Mouse (Mus musculus) left cerebral cortex, postnatal 36 days (tissue): ENCODE data around the gene Exoc3l2. TPM values are rescaled to one million over a fixed set of nuclear protein-coding genes. Genes with fewer than 3 reads are reported as not detected.
"Not testable (repeated sequence)": the region's sequence is repeated elsewhere in the genome, so short reads cannot be mapped to it uniquely, and the experiment has no call there.

Experiments
- DNase-seq, 2 experiments: peaks; one replicate each; pipeline ENCODE4 v3.0.0; 2021 to 2022; ENCODE audit warnings: low spot score in 2 of 2, mixed read lengths in 1 of 2
- intact Hi-C: fragments of 180-260 bp; cut with DNase I; formaldehyde crosslinking; loops from one replicate; pipeline ENCODE4 v1.15.1; 2025
- total RNA-seq, 2 experiments: library from RNA; stranded (reverse); gene quantifications; 2 replicates each; pipeline ENCODE4 v1.2.3; 2021

Exoc3l2 gene
- total RNA-seq, 2 experiments from 2014 or later: 0.23 to 0.52 TPM

GRCm38 (mm10) chr7:19508924-19509568, 45.9 kb downstream of the Exoc3l2 start:
- intact Hi-C loops: loop anchor here (5.0 kb wide), 2 partner anchors 52 to 53 kb away; partner anchors contain the start of genes Mark4 and Ppp1r37
- no peak for DNase-seq

GRCm38 (mm10) chr7:19509786-19510185, 46.7 kb downstream of the Exoc3l2 start:
- intact Hi-C loops: loop anchor here (5.0 kb wide), 2 partner anchors 52 to 53 kb away; partner anchors contain the start of genes Mark4 and Ppp1r37
- DNase-seq: no peak

GRCm38 (mm10) chr7:19511934-19512333, 48.8 kb downstream of the Exoc3l2 start:
- intact Hi-C loops, DNase-seq: not testable (repeated sequence)

GRCm38 (mm10) chr7:19512353-19512752, 49.2 kb downstream of the Exoc3l2 start:
- intact Hi-C loops: no loop called here

GRCm38 (mm10) chr7:19517652-19518365, 54.7 kb downstream of the Exoc3l2 start, which contains the start of gene Nkpd1:
TSS of gene Nkpd1 (plus strand) at chr7:19517838.
- no peak for DNase-seq
- intact Hi-C loops: no loop called here

More at GRCm38 (mm10) chr7:19512353-19512752, 49.2 kb downstream of the Exoc3l2 start:
- DNase-seq: no peak

GRCm38 (mm10) chr7:19520032-19520431, 56.9 kb downstream of the Exoc3l2 start:
- intact Hi-C loops: loop anchor here (5.0 kb wide), 1 partner anchor 42 kb away; the partner anchor contains the start of gene Ppp1r37
- no peak for DNase-seq

- intact Hi-C loops: loop anchor here (5.0 kb wide), 1 partner anchor 39 kb away; the partner anchor contains the start of gene Ppp1r37
- DNase-seq: peak in 1 of 2 experiments; percentile 32
Measured at GRCm38 (mm10) chr7:19523017-19523756, 60.1 kb downstream of the Exoc3l2 start.

- intact Hi-C loops: loop anchor here (5.0 kb wide), 1 partner anchor 38 kb away; the partner anchor contains the start of gene Ppp1r37
- peak; percentile 60 to 62 for DNase-seq
Measured at GRCm38 (mm10) chr7:19523757-19524419, 60.8 kb downstream of the Exoc3l2 start.

GRCm38 (mm10) chr7:19524420-19525104, 61.4 kb downstream of the Exoc3l2 start:
- intact Hi-C loops: loop anchor here (5.0 kb wide), 1 partner anchor 38 kb away; the partner anchor contains the start of gene Ppp1r37
- DNase-seq: no peak

GRCm38 (mm10) chr7:19525105-19525481, 62.0 kb downstream of the Exoc3l2 start:
- intact Hi-C loops: no loop called here
- no peak for DNase-seq

GRCm38 (mm10) chr7:19531077-19531476, 67.9 kb downstream of the Exoc3l2 start:
- intact Hi-C loops: no loop called here
- DNase-seq: no peak

- intact Hi-C loops: no loop called here
- no peak for DNase-seq
Measured at GRCm38 (mm10) chr7:19532240-19532639, 69.1 kb downstream of the Exoc3l2 start.

GRCm38 (mm10) chr7:19534676-19535075, 71.5 kb downstream of the Exoc3l2 start:
- intact Hi-C loops: no loop called here
- no peak for DNase-seq

- intact Hi-C loops: no loop called here
- no peak for DNase-seq
Measured at GRCm38 (mm10) chr7:19540771-19541566, 77.8 kb downstream of the Exoc3l2 start.

GRCm38 (mm10) chr7:19541681-19542154, 78.6 kb downstream of the Exoc3l2 start:
- DNase-seq: no peak
- intact Hi-C loops: no loop called here

- DNase-seq: no peak
- intact Hi-C loops: no loop called here
Measured at GRCm38 (mm10) chr7:19542155-19542691, 79.1 kb downstream of the Exoc3l2 start.

- intact Hi-C loops: no loop called here
- DNase-seq: no peak
Measured at GRCm38 (mm10) chr7:19543584-19543983, 80.5 kb downstream of the Exoc3l2 start.

GRCm38 (mm10) chr7:19546007-19546406, 82.9 kb downstream of the Exoc3l2 start:
- intact Hi-C loops: no loop called here
- DNase-seq: no peak
